Mouse (Mus musculus) small intestine, adult 2 months (tissue): Measurements from ENCODE around the gene Cfap221. TPM values are rescaled to one million over a fixed set of nuclear protein-coding genes. Genes with fewer than 3 reads are reported as not detected.

Experiments used
- H3K27ac ChIP-seq: fragments of 200-500 bp; 2 replicates; pipeline ENCODE4 v1.5.1; 2012; ENCODE audit warnings: low read depth, low read length, control low read depth, inconsistent platforms; ENCODE audit not compliant: insufficient read depth
- H3K27me3 ChIP-seq: fragments of 200-500 bp; 2 replicates; pipeline ENCODE4 v1.6.1; 2012; ENCODE audit warnings: mild to moderate bottlenecking, moderate library complexity, low read length, inconsistent platforms; ENCODE audit not compliant: control insufficient read depth, insufficient read depth
- H3K36me3 ChIP-seq: fragments of 200-500 bp; 2 replicates; pipeline ENCODE4 v1.6.1; 2012; ENCODE audit warnings: mild to moderate bottlenecking, low read length, control low read depth, inconsistent platforms; ENCODE audit not compliant: control insufficient read depth, insufficient read depth
- H3K4me1 ChIP-seq: fragments of 200-500 bp; 2 replicates; pipeline ENCODE4 v1.6.1; 2012; ENCODE audit warnings: low read length, inconsistent platforms, mixed read lengths; ENCODE audit not compliant: control insufficient read depth, insufficient read depth, insufficient read length
- H3K4me3 ChIP-seq: fragments of 200-500 bp; 2 replicates; pipeline ENCODE4 v1.5.1; 2012; ENCODE audit warnings: low read depth, mild to moderate bottlenecking, control low read depth, inconsistent platforms, low read length, moderate library complexity
- CTCF ChIP-seq: fragments of 200-500 bp; IDR thresholded peaks from 2 replicates; pipeline ENCODE4 v1.5.1; 2012; ENCODE audit warnings: low read depth, mild to moderate bottlenecking, control low read depth, inconsistent platforms, low read length, moderate library complexity, mixed read lengths; ENCODE audit not compliant: insufficient replicate concordance, insufficient read length; ENCODE audit errors: extremely low read depth
- POLR2A ChIP-seq: fragments of 200-500 bp; IDR thresholded peaks from 2 replicates; pipeline ENCODE4 v1.6.1; 2012; ENCODE audit warnings: low read depth, mild to moderate bottlenecking, control low read depth, inconsistent platforms, low read length, moderate library complexity
- WGBS: fragments of 180-500 bp; shearing (Covaris S2); methylation state at CpG from one replicate; pipeline ENCODE4 v1.1.7; 2018; 5-methylcytosine and 5-hydroxymethylcytosine counted together
- polyA plus RNA-seq: library from polyadenylated mRNA; depleted of rRNA; stranded (reverse); fragments of >200 nt; gene quantifications from 2 replicates; pipeline ENCODE4 v1.2.3, GENCODE M21; 2012

Gene Cfap221
- polyA plus RNA-seq, 1 experiment: not detected

GRCm38 (mm10) chr1:120033469-120033854, 36.4 kb upstream of the Cfap221 start:
- Histone ChIP-seq H3K4me1 (peaks cover 20% of the 10 kb centered on the region), H3K4me3 (no peak overlapping the region), H3K27ac (peak overlapping the region; percentile 1; the same call in 1 of the 2 replicates), H3K36me3 (no peaks in the 10 kb centered on the region), H3K27me3 (no peaks in the 10 kb centered on the region)
- no peak for TF ChIP-seq POLR2A
- 81% methylated on average over 2 of the region's 2 CpGs for WGBS

GRCm38 (mm10) chr1:120032804-120033468, 35.9 kb upstream of the Cfap221 start:
- no peaks in the 10 kb centered on the region for H3K36me3 ChIP-seq
- WGBS: 33% methylated on average over 10 of the region's 10 CpGs
- H3K27ac ChIP-seq: peak overlapping the region; percentile 1; the same call in 1 of the 2 replicates
- H3K4me1 ChIP-seq: peaks cover 23% of the 10 kb centered on the region
- H3K27me3 ChIP-seq: no peaks in the 10 kb centered on the region
- TF ChIP-seq CTCF: peak; percentile 91; the same call in 1 of the 2 replicates
- TF ChIP-seq POLR2A: no peak
- H3K4me3 ChIP-seq: no peak overlapping the region

- Histone ChIP-seq H3K36me3 (no peaks in the 10 kb centered on the region), H3K27me3 (no peaks in the 10 kb centered on the region), H3K27ac (no peak overlapping the region), H3K4me1 (peaks cover 19% of the 10 kb centered on the region), H3K4me3 (no peak overlapping the region)
- TF ChIP-seq POLR2A (no peak), CTCF (no peak)
- WGBS: 90% methylated on average over 3 of the region's 3 CpGs
These were observed 33.4 kb upstream of the Cfap221 start for GRCm38 (mm10) chr1:120030474-120030873.

GRCm38 (mm10) chr1:120027693-120028092, 30.7 kb upstream of the Cfap221 start:
- no peaks in the 10 kb centered on the region for H3K36me3 ChIP-seq
- TF ChIP-seq POLR2A (no peak), CTCF (no peak)
- no peak overlapping the region; the same call in 1 of the 2 replicates for H3K27ac ChIP-seq
- H3K27me3 ChIP-seq: no peaks in the 10 kb centered on the region
- H3K4me3 ChIP-seq: no peak overlapping the region
- WGBS: 28% methylated on average over 4 of the region's 4 CpGs
- H3K4me1 ChIP-seq: peaks cover 13% of the 10 kb centered on the region

- Histone ChIP-seq H3K36me3 (no peaks in the 10 kb centered on the region), H3K27me3 (no peaks in the 10 kb centered on the region), H3K27ac (no peak overlapping the region), H3K4me1 (peaks cover 10% of the 10 kb centered on the region), H3K4me3 (no peak overlapping the region)
- WGBS: 11% methylated on average over 2 of the region's 2 CpGs
- TF ChIP-seq CTCF (no peak), POLR2A (no peak)
These were observed 28.0 kb upstream of the Cfap221 start for GRCm38 (mm10) chr1:120025050-120025439.

- 64% methylated on average over 10 of the region's 10 CpGs for WGBS
- no peak overlapping the region for H3K4me3 ChIP-seq
- no peaks in the 10 kb centered on the region for H3K27me3 ChIP-seq
- H3K36me3 ChIP-seq: no peaks in the 10 kb centered on the region
- peaks cover 10% of the 10 kb centered on the region for H3K4me1 ChIP-seq
- no peak overlapping the region for H3K27ac ChIP-seq
- no peak for TF ChIP-seq POLR2A
- TF ChIP-seq CTCF: no peak
These were observed 27.5 kb upstream of the Cfap221 start for GRCm38 (mm10) chr1:120024331-120025049.

GRCm38 (mm10) chr1:120021951-120022350, 24.9 kb upstream of the Cfap221 start:
- TF ChIP-seq CTCF (no peak), POLR2A (no peak)
- Histone ChIP-seq H3K27ac (no peak overlapping the region), H3K4me3 (no peak overlapping the region), H3K4me1 (no peaks in the 10 kb centered on the region), H3K36me3 (no peaks in the 10 kb centered on the region), H3K27me3 (no peaks in the 10 kb centered on the region)
- 87% methylated on average over 17 of the region's 17 CpGs for WGBS
